Comparison of ENCODE assay signal across 17 mouse cellular contexts in the genomic region with DNA sequence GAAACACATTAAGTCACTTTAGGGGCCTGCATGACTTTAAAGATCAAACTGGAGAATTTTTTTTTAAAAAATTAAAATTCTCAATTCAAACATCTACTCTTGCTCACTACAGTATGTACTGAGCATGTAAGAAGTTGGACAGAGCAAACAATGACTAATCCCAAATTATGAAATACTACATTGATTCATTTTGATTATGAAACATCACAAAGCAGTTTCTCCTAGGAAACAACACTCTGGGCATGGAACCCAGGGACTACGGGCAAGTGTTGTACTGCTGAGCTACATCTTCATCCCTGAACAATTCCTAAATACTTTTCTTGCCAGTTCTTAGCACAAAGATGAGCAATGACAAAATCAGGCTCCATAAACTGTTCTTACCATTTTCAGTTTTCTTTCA. TPM values are rescaled to one million over a fixed set of nuclear protein-coding genes. Genes with fewer than 3 reads are reported as not detected.
DNase-seq lines count a peak whose midpoint lies in the region; ATAC-seq and TF ChIP-seq lines count a peak whose summit lies in the region.
"Had no signal": no experiment of that assay in that cellular context is flagged by ENCODE, and none has a peak within 500 bp of the region (broad histone marks: within the 10 kb centered on the region; RNA-seq: fewer than 3 reads in every experiment).

No protein-coding gene starts in this region.

- no peaks in the 10 kb centered on the region for H3K27me3 ChIP-seq in liver, postnatal 0 days (ENCODE audit: insufficient read depth, low read length)
- H3K27me3 ChIP-seq in liver, embryonic 11.5 days (replicated peaks; ENCODE audit: control insufficient read depth, insufficient read depth, low read length), result 0 out of 2 replicates have a peak, but pooled peaks cover 2% of the 10 kb centered on the region
- H3K27me3 ChIP-seq: heart, embryonic 13.5 days; intestine, embryonic 15.5 days had no signal

- WGBS in liver, postnatal 0 days (ENCODE audit: insufficient replicate concordance), result 58% methylated on average over 1 of the region's 1 CpGs
- WGBS in liver, embryonic 11.5 days, result 79% methylated on average over 1 of the region's 1 CpGs

- no peaks in the 10 kb centered on the region for H3K36me3 ChIP-seq in liver, postnatal 0 days (replicated peaks; ENCODE audit: insufficient read depth, low read length)
- no peaks in the 10 kb centered on the region for H3K36me3 ChIP-seq in liver, embryonic 11.5 days (ENCODE audit: control insufficient read depth, insufficient read depth, low read length)
- H3K36me3 ChIP-seq: forebrain, embryonic 12.5 days; heart, embryonic 13.5 days; hindbrain, embryonic 15.5 days; intestine, embryonic 15.5 days; midbrain, embryonic 15.5 days had no signal

- H3K9ac ChIP-seq in liver, postnatal 0 days (replicated peaks), result no peak overlapping the region
- H3K9ac ChIP-seq in liver, embryonic 11.5 days (ENCODE audit: low read depth, low read length), result no peak overlapping the region
- H3K9ac ChIP-seq: forebrain, embryonic 12.5 days; heart, embryonic 13.5 days; hindbrain, embryonic 15.5 days; intestine, embryonic 15.5 days; midbrain, embryonic 15.5 days had no signal

- no peak overlapping the region for H3K27ac ChIP-seq in liver, postnatal 0 days (ENCODE audit: low read depth)
- no peak overlapping the region for H3K27ac ChIP-seq in liver, embryonic 11.5 days (ENCODE audit: low read depth, low read length)
- H3K27ac ChIP-seq: forebrain, embryonic 12.5 days; heart, embryonic 13.5 days; hindbrain, embryonic 15.5 days; intestine, embryonic 15.5 days; midbrain, embryonic 15.5 days had no signal

- H3K4me3 ChIP-seq in liver, postnatal 0 days (ENCODE audit: low read depth, low read length), result no peak overlapping the region
- H3K4me3 ChIP-seq in liver, embryonic 11.5 days (ENCODE audit: low read depth, low read length), result no peak overlapping the region
- H3K4me3 ChIP-seq: forebrain, embryonic 12.5 days; heart, embryonic 13.5 days; hindbrain, embryonic 15.5 days; intestine, embryonic 15.5 days; midbrain, embryonic 15.5 days; myocyte had no signal

- no peak for ATAC-seq in liver, postnatal 0 days
- no peak for ATAC-seq in liver, embryonic 11.5 days (replicated peaks; ENCODE audit: low FRiP score)
- ATAC-seq: intestine, embryonic 15.5 days; midbrain, embryonic 15.5 days had no signal

- H3K4me1 ChIP-seq in liver, postnatal 0 days (ENCODE audit: insufficient read depth), result no peaks in the 10 kb centered on the region
- no peaks in the 10 kb centered on the region for H3K4me1 ChIP-seq in liver, embryonic 11.5 days (replicated peaks; ENCODE audit: control insufficient read depth, insufficient read depth, low read length)
- H3K4me1 ChIP-seq: forebrain, embryonic 12.5 days; heart, embryonic 13.5 days; hindbrain, embryonic 15.5 days; intestine, embryonic 15.5 days; midbrain, embryonic 15.5 days had no signal

- no peaks in the 10 kb centered on the region for H3K9me3 ChIP-seq in liver, postnatal 0 days (ENCODE audit: low read length)
- H3K9me3 ChIP-seq in liver, embryonic 11.5 days (ENCODE audit: control insufficient read depth, low read length), result no peaks in the 10 kb centered on the region
- H3K9me3 ChIP-seq: forebrain, embryonic 12.5 days; heart, embryonic 13.5 days; hindbrain, embryonic 15.5 days; intestine, embryonic 15.5 days; midbrain, embryonic 15.5 days had no signal

- DNase-seq in adrenal gland, postnatal 36 days, result peak; percentile 3 to 10
- DNase-seq in adrenal gland, adult 8-10 months, result no peak
- no peak for DNase-seq in liver, postnatal 0 days
- DNase-seq in liver, embryonic 11.5 days (ENCODE audit: low spot score), result no peak
- peak; percentile 49 for DNase-seq in 416B (ENCODE audit: low read depth)
- peak; percentile 10 for DNase-seq in gonadal fat pad, adult 2 months (ENCODE audit: low read depth)
- no peak for DNase-seq in kidney, adult 18-20 months
- DNase-seq in cerebellum, postnatal 36 days, result no peak
- DNase-seq: adrenal gland, adult 2 months; cerebellum, adult 11-12 months; lung, adult 2 months had no signal

- peak overlapping the region; percentile 29; the same call in 1 of the 2 replicates for H3K4me2 ChIP-seq in liver, postnatal 0 days (ENCODE audit: low read depth, low read length)
- no peak overlapping the region for H3K4me2 ChIP-seq in liver, embryonic 11.5 days
- H3K4me2 ChIP-seq: forebrain, embryonic 12.5 days; heart, embryonic 13.5 days; hindbrain, embryonic 15.5 days; intestine, embryonic 15.5 days; midbrain, embryonic 15.5 days had no signal

- TF ChIP-seq CTCF in liver, postnatal 0 days (IDR thresholded peaks at IDR 0.05; ENCODE audit: low read depth), result no peak

- no peak for TF ChIP-seq EP300 in liver, postnatal 0 days (IDR thresholded peaks at IDR 0.05; ENCODE audit: low read depth)

RNA-seq across cellular contexts. Expression of a gene that starts 0.7 kb away (rescaled TPM):
- 1 to 10 TPM; 1.9 to 5.4 TPM for total RNA-seq in adrenal gland, postnatal 36 days (2021)
- 1 to 10 TPM; 1.8 to 7.9 (median 3.7) TPM for total RNA-seq in adrenal gland, adult 8-10 months (2022)
- 1.0 and 2.3 TPM in 2 replicates for polyA plus RNA-seq in liver, postnatal 0 days (2015; fragmentation: Nextera tagmentation; extraction: Ambion mirVana)
- 0.83 and 1.1 TPM in 2 replicates for polyA plus RNA-seq in liver, embryonic 11.5 days (2014; fragmentation: Nextera tagmentation; extraction: Ambion mirVana)
- polyA plus RNA-seq in gonadal fat pad, adult 2 months (2012; rRNA removed), result 0.76 and 0.97 TPM in 2 replicates
- polyA plus RNA-seq: myocyte had no signal

RNA-seq across cellular contexts. Expression of a gene that starts 52.9 kb away (rescaled TPM):
- 10 to 100 TPM; 22.2 to 29.6 TPM for total RNA-seq in adrenal gland, postnatal 36 days (2021)
- 10 to 100 TPM; 25.9 to 30.3 (median 27.6) TPM for total RNA-seq in adrenal gland, adult 8-10 months (2022)
- polyA plus RNA-seq in liver, postnatal 0 days (2015; fragmentation: Nextera tagmentation; extraction: Ambion mirVana), result 3.9 and 4.0 TPM in 2 replicates
- polyA plus RNA-seq in liver, embryonic 11.5 days (2014; fragmentation: Nextera tagmentation; extraction: Ambion mirVana), result 25.2 and 25.9 TPM in 2 replicates
- 37.1 and 43.8 TPM in 2 replicates for polyA plus RNA-seq in gonadal fat pad, adult 2 months (2012; rRNA removed)

Comparison
In these comparisons a context has a peak if more than half of its experiments do, and no peak if none do; other contexts are left out.
1. DNase-seq: peak in adrenal gland, postnatal 36 days (2 of 2), 416B (single experiment) and gonadal fat pad, adult 2 months (single experiment); none in adrenal gland, adult 8-10 months (single experiment), liver, postnatal 0 days (single experiment), liver, embryonic 11.5 days (single experiment), kidney, adult 18-20 months (single experiment) and cerebellum, postnatal 36 days (0 of 2).